In the genomic region with DNA sequence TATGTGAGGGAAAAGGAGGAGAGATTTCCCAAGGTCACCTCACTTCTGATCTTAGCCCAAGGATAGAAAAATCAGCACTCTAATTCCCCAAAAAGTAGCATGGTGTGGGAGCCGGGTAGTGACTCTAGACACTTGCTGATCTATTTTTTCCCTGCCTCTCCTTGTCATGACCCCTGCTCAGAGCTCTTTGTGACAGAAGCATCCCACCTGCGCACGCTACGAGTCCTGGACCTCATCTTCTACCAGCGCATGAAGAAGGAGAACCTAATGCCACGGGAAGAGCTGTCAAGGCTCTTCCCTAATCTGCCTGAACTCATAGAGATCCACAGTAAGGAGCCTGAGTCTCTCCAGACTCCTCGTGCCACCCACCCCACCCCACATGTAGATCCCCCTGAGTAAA, we compare ENCODE assay signal across 20 mouse cellular contexts. TPM values are rescaled to one million over a fixed set of nuclear protein-coding genes. Genes with fewer than 3 reads are reported as not detected.
"Had no signal": no experiment of that assay in that cellular context is flagged by ENCODE, and none has a peak within 500 bp of the region (broad histone marks: within the 10 kb centered on the region; RNA-seq: fewer than 3 reads in every experiment).

No protein-coding gene starts in this region.

- DNase-seq: gastrocnemius, adult 2 months; gastrocnemius, postnatal 10 days; heart, postnatal 4 days; kidney, adult 18-20 months; kidney, adult 8-10 months; kidney, postnatal 10 days; kidney, postnatal 25 days; kidney, postnatal 4 days had no signal

- H3K4me1 ChIP-seq: heart, embryonic 12.5 days; hindbrain, embryonic 10.5 days; hindbrain, embryonic 12.5 days; intestine, embryonic 15.5 days; limb, embryonic 10.5 days; limb, embryonic 12.5 days; liver, embryonic 12.5 days had no signal

- H3K9me3 ChIP-seq: heart, embryonic 12.5 days; hindbrain, embryonic 10.5 days; hindbrain, embryonic 12.5 days; intestine, embryonic 15.5 days; limb, embryonic 10.5 days; limb, embryonic 12.5 days; liver, embryonic 12.5 days had no signal

- H3K4me3 ChIP-seq: gastrocnemius, adult 2 months; heart, adult 2 months; heart, embryonic 12.5 days; hindbrain, embryonic 10.5 days; hindbrain, embryonic 12.5 days; intestine, embryonic 15.5 days; layer of hippocampus, adult 2 months; left cerebral cortex, adult 2 months; limb, embryonic 10.5 days; limb, embryonic 12.5 days; liver, embryonic 12.5 days had no signal

- H3K27ac ChIP-seq: gastrocnemius, adult 2 months; heart, adult 2 months; hindbrain, embryonic 10.5 days; hindbrain, embryonic 12.5 days; hindbrain, embryonic 14.5 days; intestine, embryonic 15.5 days; layer of hippocampus, adult 2 months; left cerebral cortex, adult 2 months; limb, embryonic 10.5 days; limb, embryonic 12.5 days; liver, embryonic 12.5 days had no signal

- H3K27me3 ChIP-seq: heart, embryonic 12.5 days; hindbrain, embryonic 12.5 days; intestine, embryonic 15.5 days; limb, embryonic 12.5 days; liver, embryonic 12.5 days had no signal

RNA-seq across cellular contexts. Expression of gene Lrrc71, which starts 22.2 kb away (rescaled TPM):
- total RNA-seq: granulocyte monocyte progenitor cell, adult 5-6 weeks had no signal
